In the genomic region with DNA sequence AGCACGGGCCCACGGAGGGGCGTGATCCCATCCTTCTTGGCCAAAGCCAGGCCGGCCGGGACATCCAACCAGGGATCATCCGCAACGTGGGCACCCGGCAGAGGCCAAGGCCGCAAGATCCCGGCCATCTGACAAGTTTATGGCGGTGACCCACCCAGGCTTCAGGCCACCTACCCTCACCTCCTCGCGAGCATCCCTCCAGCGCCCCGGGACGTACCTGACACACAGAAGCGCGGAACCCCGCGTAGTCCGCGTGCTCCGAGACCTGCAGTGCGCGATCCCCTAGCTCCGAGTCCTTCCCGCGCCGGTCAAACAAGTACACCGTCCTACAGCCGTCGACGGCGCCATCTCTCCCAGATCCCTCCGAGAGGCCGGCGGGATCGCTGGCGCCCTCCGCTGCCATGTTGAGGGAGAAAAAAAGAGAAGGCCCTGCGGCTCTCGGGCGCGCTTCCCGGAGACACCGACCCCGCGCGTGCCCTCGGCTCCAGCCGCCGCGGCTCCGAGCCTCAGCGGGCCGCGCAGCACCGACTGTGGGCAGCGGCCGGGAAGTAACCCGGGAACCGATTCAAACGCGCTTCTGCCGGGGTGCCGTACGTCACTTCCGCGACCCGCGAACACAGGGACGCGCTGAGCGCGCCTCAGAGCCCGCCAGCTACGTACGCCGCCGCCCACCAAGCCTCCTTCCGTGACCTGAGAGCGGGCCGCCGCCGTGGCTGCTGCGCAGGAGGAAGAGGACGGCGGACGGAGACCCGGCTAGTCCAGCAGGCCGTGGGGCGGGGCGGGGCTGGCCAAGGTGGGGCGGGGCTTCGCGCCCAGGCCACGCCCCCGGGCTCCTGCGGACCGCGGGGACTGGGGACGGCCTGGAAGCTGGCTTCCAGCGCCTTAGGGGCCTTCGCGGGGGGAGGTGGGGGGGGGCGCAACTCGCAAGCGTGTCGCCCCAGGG, we compare ENCODE assay signal across 8 mouse cellular contexts. TPM values are rescaled to one million over a fixed set of nuclear protein-coding genes. Genes with fewer than 3 reads are reported as not detected.
A peak's percentile ranks its signal among the peaks of the same experiment; 100 is the strongest.
DNase-seq lines count a peak whose midpoint lies in the region; ATAC-seq lines count a peak whose summit lies in the region.

A gene (minus strand): TSS at position 582 of the 943 bp plus-strand sequence.

- no peaks in the 10 kb centered on the region for H3K36me3 ChIP-seq in embryonic facial prominence, embryonic 10.5 days (replicated peaks)
- no peaks in the 10 kb centered on the region for H3K36me3 ChIP-seq in midbrain, embryonic 11.5 days (ENCODE audit: control insufficient read depth, insufficient read depth, low read length)

- H3K9me3 ChIP-seq in embryonic facial prominence, embryonic 10.5 days = no peaks in the 10 kb centered on the region
- no peaks in the 10 kb centered on the region for H3K9me3 ChIP-seq in midbrain, embryonic 11.5 days (ENCODE audit: control insufficient read depth, low read length)

- H3K9ac ChIP-seq in midbrain, embryonic 11.5 days (ENCODE audit: low read length) = peak within 1 kb of the TSS; percentile 97

- ATAC-seq in granulocyte monocyte progenitor cell, adult 5-6 weeks (replicated peaks; ENCODE audit: poor library complexity, severe bottlenecking) = peak; percentile 91
- peak; percentile 96 for ATAC-seq in midbrain, embryonic 11.5 days (ENCODE audit: low FRiP score)

- H3K4me3 ChIP-seq in embryonic facial prominence, embryonic 10.5 days = peak within 1 kb of the TSS; percentile 77
- peak within 1 kb of the TSS; percentile 87 for H3K4me3 ChIP-seq in midbrain, embryonic 11.5 days (ENCODE audit: low read depth, low read length)

- peak within 1 kb of the TSS; percentile 97 for H3K27ac ChIP-seq in embryonic facial prominence, embryonic 10.5 days (replicated peaks)
- peak within 1 kb of the TSS; percentile 98 for H3K27ac ChIP-seq in midbrain, embryonic 11.5 days (ENCODE audit: low read depth, low read length)

- H3K27me3 ChIP-seq in embryonic facial prominence, embryonic 10.5 days (replicated peaks; ENCODE audit: low read depth, poor library complexity, severe bottlenecking) = no peaks in the 10 kb centered on the region
- no peaks in the 10 kb centered on the region for H3K27me3 ChIP-seq in midbrain, embryonic 11.5 days (ENCODE audit: control insufficient read depth, insufficient read depth, low read length)

- peak within 1 kb of the TSS; percentile 64 for H3K4me2 ChIP-seq in midbrain, embryonic 11.5 days

- H3K4me1 ChIP-seq in embryonic facial prominence, embryonic 10.5 days = peaks cover 22% of the 10 kb centered on the region
- H3K4me1 ChIP-seq in midbrain, embryonic 11.5 days (ENCODE audit: control insufficient read depth, insufficient read depth, low read length) = peaks cover 7% of the 10 kb centered on the region

- under 1% methylated on average over 108 of the region's 109 CpGs for WGBS in embryonic facial prominence, embryonic 10.5 days
- WGBS in midbrain, embryonic 11.5 days = under 1% methylated on average over 97 of the region's 109 CpGs

- DNase-seq in adrenal gland, postnatal 14 days = peak; percentile 96
- peak; percentile 98 for DNase-seq in embryonic facial prominence, embryonic 10.5 days (ENCODE audit: low spot score)
- DNase-seq in kidney, adult 11 months = peak; percentile 95
- DNase-seq in left cerebral cortex, postnatal 4 days = peak; percentile 95
- DNase-seq in midbrain, embryonic 11.5 days (ENCODE audit: low spot score, missing footprints) = peak; percentile 99
- DNase-seq in right cerebral cortex, postnatal 4 days = peak; percentile 87
- peak; percentile 95 for DNase-seq in yolk sac, embryonic 10.5 days (ENCODE audit: low spot score)

- intact Hi-C loops in left cerebral cortex, postnatal 4 days (cut with DNase I) = no loop called here

RNA-seq across cellular contexts. Expression of the gene that starts here (rescaled TPM):
- 42.5 and 44.5 TPM in 2 replicates for total RNA-seq in adrenal gland, postnatal 14 days (2021)
- 87.7 and 90.1 TPM in 2 replicates for polyA plus RNA-seq in embryonic facial prominence, embryonic 10.5 days (2016; fragmentation: Nextera tagmentation; extraction: Ambion mirVana)
- 98.4 and 118 TPM in 2 replicates for total RNA-seq in granulocyte monocyte progenitor cell, adult 5-6 weeks (2014; fragmentation: Nextera tagmentation)
- 162 and 168 TPM in 2 replicates for total RNA-seq in granulocyte monocyte progenitor cell, adult 5-6 weeks (2017)
- total RNA-seq in left cerebral cortex, postnatal 4 days (2021) = 10 to 100 TPM; 50.3 to 59.2 TPM
- polyA plus RNA-seq in midbrain, embryonic 11.5 days (2014; fragmentation: Nextera tagmentation; extraction: Ambion mirVana) = 71.0 and 76.1 TPM in 2 replicates

Comparison
In these comparisons a context has a peak if more than half of its experiments do, and no peak if none do; other contexts are left out.
1. Peak in every context shown above with its lines: DNase-seq, ATAC-seq, H3K4me3 ChIP-seq and H3K27ac ChIP-seq.